In the genomic region with DNA sequence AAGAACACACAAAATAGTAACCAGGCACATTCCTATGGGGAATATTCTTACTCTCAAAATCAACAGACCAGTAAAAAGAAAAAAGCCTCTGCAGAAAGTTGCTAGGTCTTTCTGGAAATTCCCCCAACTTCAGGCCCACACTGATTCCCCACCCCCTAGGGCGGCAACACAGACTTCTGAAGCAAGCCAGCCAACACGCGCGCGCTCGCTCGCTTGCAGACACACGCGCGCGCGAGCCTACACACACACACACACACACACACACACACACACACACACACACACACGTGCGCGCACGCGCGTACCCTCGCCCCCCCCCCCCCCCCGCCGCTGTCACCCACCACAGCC, we compare ENCODE assay signal across 8 mouse cellular contexts. TPM values are rescaled to one million over a fixed set of nuclear protein-coding genes. Genes with fewer than 3 reads are reported as not detected.
DNase-seq lines count a peak whose midpoint lies in the region; ATAC-seq and TF ChIP-seq lines count a peak whose summit lies in the region.

No protein-coding gene starts in this region.

- WGBS in forebrain, embryonic 10.5 days: no CpG with 5 or more reads among the region's 21 CpGs
- WGBS in heart, postnatal 0 days: 13% methylated on average over 12 of the region's 21 CpGs
- 23% methylated on average over 12 of the region's 21 CpGs for WGBS in neural tube, embryonic 15.5 days

- peak; percentile 78 for DNase-seq in CD4-positive helper T cell, adult 2 months (ENCODE audit: low read depth, low spot score)
- peak; percentile 34 to 63 for DNase-seq in adrenal gland, adult (ENCODE audit: inconsistent age in 2 of 2, low spot score in 1 of 2)
- DNase-seq in forebrain, embryonic 10.5 days (ENCODE audit: extremely low spot score, low spot score): peak; percentile 48
- peak; percentile 50 for DNase-seq in heart, postnatal 0 days (ENCODE audit: low spot score)
- peak; percentile 70 for DNase-seq in kidney, postnatal 14 days
- DNase-seq in lung, adult 18-20 months: peak; percentile 36 to 60
- peak; percentile 62 to 77 for DNase-seq in thymus, postnatal 36 days

- ATAC-seq in heart, postnatal 0 days (ENCODE audit: insufficient read depth, low read depth): peak; percentile 58
- peak; percentile 57 for ATAC-seq in neural tube, embryonic 15.5 days (ENCODE audit: low FRiP score)

- peak overlapping the region; percentile 65 for H3K9ac ChIP-seq in heart, postnatal 0 days (replicated peaks; ENCODE audit: low read depth, low read length)
- peak overlapping the region; percentile 43; the same call in 1 of the 2 replicates for H3K9ac ChIP-seq in neural tube, embryonic 15.5 days (replicated peaks)

- H3K4me3 ChIP-seq in forebrain, embryonic 10.5 days: peak overlapping the region; percentile 58
- peak overlapping the region; percentile 62 for H3K4me3 ChIP-seq in heart, postnatal 0 days (ENCODE audit: low read depth, low read length)
- peak overlapping the region; percentile 53 for H3K4me3 ChIP-seq in neural tube, embryonic 15.5 days (replicated peaks)

- no peaks in the 10 kb centered on the region for H3K4me1 ChIP-seq in forebrain, embryonic 10.5 days
- no peaks in the 10 kb centered on the region for H3K4me1 ChIP-seq in heart, postnatal 0 days (ENCODE audit: control insufficient read depth, insufficient read depth)
- no peaks in the 10 kb centered on the region for H3K4me1 ChIP-seq in neural tube, embryonic 15.5 days

- H3K4me2 ChIP-seq in heart, postnatal 0 days (ENCODE audit: low read depth, low read length): peak overlapping the region; percentile 61
- H3K4me2 ChIP-seq in neural tube, embryonic 15.5 days: peak overlapping the region; percentile 51

- no peaks in the 10 kb centered on the region for H3K36me3 ChIP-seq in forebrain, embryonic 10.5 days (replicated peaks)
- H3K36me3 ChIP-seq in heart, postnatal 0 days (replicated peaks; ENCODE audit: control insufficient read depth, insufficient read depth, low read length): no peaks in the 10 kb centered on the region
- H3K36me3 ChIP-seq in neural tube, embryonic 15.5 days: no peaks in the 10 kb centered on the region

- H3K27me3 ChIP-seq in forebrain, embryonic 10.5 days (ENCODE audit: poor library complexity, severe bottlenecking): no peaks in the 10 kb centered on the region
- H3K27me3 ChIP-seq in heart, postnatal 0 days (ENCODE audit: control insufficient read depth, insufficient read depth, low read length): no peaks in the 10 kb centered on the region
- no peaks in the 10 kb centered on the region for H3K27me3 ChIP-seq in neural tube, embryonic 15.5 days (replicated peaks)

- no peak for TF ChIP-seq CTCF in heart, postnatal 0 days (IDR thresholded peaks at IDR 0.05; ENCODE audit: low read depth)

- peak overlapping the region; percentile 87 for H3K27ac ChIP-seq in forebrain, embryonic 10.5 days
- peak overlapping the region; percentile 83 for H3K27ac ChIP-seq in heart, postnatal 0 days (ENCODE audit: low read depth)
- peak overlapping the region; percentile 83 for H3K27ac ChIP-seq in neural tube, embryonic 15.5 days (replicated peaks)

- no peak for TF ChIP-seq EP300 in heart, postnatal 0 days (IDR thresholded peaks at IDR 0.05; ENCODE audit: low read depth)

- H3K9me3 ChIP-seq in forebrain, embryonic 10.5 days: 0 out of 2 replicates have a peak, but pooled peaks cover 3% of the 10 kb centered on the region
- no peaks in the 10 kb centered on the region for H3K9me3 ChIP-seq in heart, postnatal 0 days (replicated peaks; ENCODE audit: control insufficient read depth, low read length)
- H3K9me3 ChIP-seq in neural tube, embryonic 15.5 days (replicated peaks): no peaks in the 10 kb centered on the region

RNA-seq across cellular contexts. Expression of gene Prrg1, which starts 0.9 kb away (rescaled TPM):
- 7.1 and 8.0 TPM in 2 replicates for polyA plus RNA-seq in forebrain, embryonic 10.5 days (2016; fragmentation: Nextera tagmentation; extraction: Ambion mirVana)
- 3.0 and 3.4 TPM in 2 replicates for total RNA-seq in heart, postnatal 0 days (2014; rRNA removed; ENCODE audit: low replicate concordance)
- 3.5 TPM in 2 replicates for polyA plus RNA-seq in heart, postnatal 0 days (2015; fragmentation: Nextera tagmentation; extraction: Ambion mirVana)
- 6.1 and 7.3 TPM in 2 replicates for polyA plus RNA-seq in neural tube, embryonic 15.5 days (2015; fragmentation: Nextera tagmentation; extraction: Ambion mirVana)

Comparison
In these comparisons a context has a peak if more than half of its experiments do, and no peak if none do; other contexts are left out.
1. Peak in every context shown above with its lines: DNase-seq, ATAC-seq, H3K4me3 ChIP-seq and H3K27ac ChIP-seq.